Mouse (Mus musculus): ENCODE measurements around the gene Gm49387. TPM values are rescaled to one million over a fixed set of nuclear protein-coding genes. Genes with fewer than 3 reads are reported as not detected.

Gene Gm49387
- not detected in 2 replicates for polyA plus RNA-seq (2021; fragmentation: Nextera tagmentation)
- long read RNA-seq, experiment 1 = 0 reads
- long read RNA-seq, experiment 2, partial matches to known transcripts = 1 of 1 reads
- long read RNA-seq, experiment 2, other reads (novel, unspliced or antisense) = 0 of 1 reads

DNA sequence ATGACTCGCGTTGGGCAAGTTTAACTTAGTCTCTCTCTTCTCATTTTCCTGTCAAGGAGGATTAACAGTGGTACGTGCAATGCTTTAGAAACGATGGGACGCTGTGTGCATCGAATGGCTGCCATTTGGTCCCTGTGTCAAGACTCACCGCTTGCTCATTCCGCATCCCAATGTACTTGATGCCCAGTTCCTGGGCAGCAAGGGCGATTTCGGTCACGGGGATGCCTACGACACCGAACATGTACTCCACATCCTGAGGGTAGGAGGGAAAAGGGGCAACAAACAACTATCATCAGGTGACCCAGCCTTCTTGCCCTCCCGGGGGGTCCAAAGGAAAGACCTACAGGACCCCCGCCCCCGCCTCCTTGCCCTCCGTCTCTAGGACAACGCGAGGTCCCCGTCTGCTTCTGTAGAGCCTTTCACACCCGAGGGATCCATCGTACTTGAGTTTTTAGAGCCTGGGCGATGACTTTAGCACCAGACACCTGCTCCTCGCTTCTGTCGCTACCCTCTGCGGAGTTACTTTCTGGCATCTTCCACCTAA is at the start of gene Gm49387:
Gene Gm49387, minus strand, starts transcription at position 533 of the 544 bp plus-strand sequence.

GRCm38 (mm10) chr14:31640890-31641505 is 320 bp upstream of the Gm49387 start, which contains the start of the genes Btd and Hacl1:
TSS of gene Btd (plus strand) at chr14:31641028.
TSS of gene Hacl1 (minus strand) at chr14:31641286.

GRCm38 (mm10) chr14:31591243-31591642 is 49.4 kb downstream of the Gm49387 start, which contains the start of gene Colq:
TSS of gene Colq (minus strand) at chr14:31591343.

Other genes starting within 250 kb of the Gm49387 start
- 33.9 and 42.8 TPM in 2 replicates for gene Sh3bp5, start 204.8 kb downstream of the Gm49387 start, polyA plus RNA-seq (2021; fragmentation: Nextera tagmentation)
- gene Eaf1, start 146.5 kb downstream of the Gm49387 start, polyA plus RNA-seq (2021; fragmentation: Nextera tagmentation) = 3.3 and 3.7 TPM in 2 replicates
- gene Mettl6, start 145.8 kb downstream of the Gm49387 start, polyA plus RNA-seq (2021; fragmentation: Nextera tagmentation) = 11.0 and 13.7 TPM in 2 replicates
- 0.30 and 0.39 TPM in 2 replicates for gene Colq, start 49.5 kb downstream of the Gm49387 start, polyA plus RNA-seq (2021; fragmentation: Nextera tagmentation)
- 9.2 and 10.0 TPM in 2 replicates for gene Btd, start 150 bp upstream of the Gm49387 start, polyA plus RNA-seq (2021; fragmentation: Nextera tagmentation)
- 13.8 and 18.3 TPM in 2 replicates for gene Hacl1, start 408 bp upstream of the Gm49387 start, polyA plus RNA-seq (2021; fragmentation: Nextera tagmentation)
- 2.3 and 3.0 TPM in 2 replicates for gene Ankrd28, start 189.8 kb upstream of the Gm49387 start, polyA plus RNA-seq (2021; fragmentation: Nextera tagmentation)

Measured in layer of hippocampus, adult 6 months (tissue).